Mouse (Mus musculus) liver, embryonic 14.5 days (tissue): ENCODE results near the gene Apobec2. TPM values are rescaled to one million over a fixed set of nuclear protein-coding genes. Genes with fewer than 3 reads are reported as not detected.

ENCODE experiments used
- ATAC-seq: fragments of 200-750 bp; cut with Nextera tagmentation; 2 replicates; pipeline ENCODE4 v1.8.0; 2017; ENCODE audit warnings: moderate number of reproducible peaks, mild to moderate bottlenecking, moderate library complexity; ENCODE audit not compliant: insufficient read depth
- DNase-seq, 3 experiments: peaks; one replicate each; pipeline ENCODE4 v3.0.0-alpha.2; 2012 to 2013; ENCODE audit warnings: low read depth in 3 of 3, low spot score in 3 of 3
- H3K27ac ChIP-seq: fragments of 300-500 bp; sonication (generic); 2 replicates; pipeline ENCODE4 v1.5.1; 2014; ENCODE audit warnings: moderate library complexity, mild to moderate bottlenecking, control low read depth, inconsistent platforms
- H3K27me3 ChIP-seq: fragments of 300-500 bp; sonication (generic); 2 replicates; pipeline ENCODE4 v1.6.1; 2014; ENCODE audit warnings: mild to moderate bottlenecking, low read length, moderate library complexity; ENCODE audit not compliant: control insufficient read depth, insufficient read depth
- H3K36me3 ChIP-seq: fragments of 300-500 bp; sonication (generic); replicated peaks from 2 replicates; pipeline ENCODE4 v1.6.1; 2014; ENCODE audit warnings: low read depth; ENCODE audit not compliant: control insufficient read depth, insufficient read depth
- H3K4me1 ChIP-seq, 2 experiments: fragments of 200-500 bp in 1 of 2; fragments of 300-500 bp in 1 of 2; sonication (generic) in 1 of 2; replicated peaks; 2 replicates each; pipeline ENCODE4 v1.6.1; 2012 to 2014; ENCODE audit warnings: antibody characterized with exemption in 1 of 2, inconsistent platforms in 1 of 2, low read length in 1 of 2; ENCODE audit not compliant: control insufficient read depth in 2 of 2, insufficient read depth in 2 of 2
- H3K4me2 ChIP-seq: fragments of 300-500 bp; sonication (generic); 2 replicates; pipeline ENCODE4 v1.6.1; 2014; ENCODE audit warnings: low read depth, mild to moderate bottlenecking, control low read depth, moderate library complexity
- H3K4me3 ChIP-seq, 2 experiments: fragments of 200-500 bp in 1 of 2; fragments of 300-500 bp in 1 of 2; sonication (generic) in 1 of 2; 2 replicates each; pipeline ENCODE4 v1.5.1; 2012 to 2014; ENCODE audit warnings: low read depth in 2 of 2, low read length in 2 of 2, mild to moderate bottlenecking in 2 of 2, control low read depth in 1 of 2, inconsistent platforms in 1 of 2, moderate library complexity in 1 of 2; ENCODE audit not compliant: insufficient read depth in 1 of 2
- H3K9ac ChIP-seq: fragments of 300-500 bp; sonication (generic); replicated peaks from 2 replicates; pipeline ENCODE4 v1.6.1; 2014; ENCODE audit warnings: mild to moderate bottlenecking, control low read depth, moderate library complexity
- H3K9me3 ChIP-seq: fragments of 300-500 bp; sonication (generic); 2 replicates; pipeline ENCODE4 v1.6.1; 2016; ENCODE audit warnings: low read length, mixed read lengths; ENCODE audit not compliant: control insufficient read depth
- CTCF ChIP-seq: IDR thresholded peaks from 2 replicates; pipeline ENCODE4 v1.5.1; 2016; ENCODE audit warnings: antibody characterized with exemption, low read depth, control low read depth
- EP300 ChIP-seq: IDR thresholded peaks from 2 replicates; pipeline ENCODE4 v1.6.1; 2016; ENCODE audit warnings: antibody characterized with exemption, low read depth
- WGBS: fragments of 180-500 bp; shearing (Covaris S2); extraction: QIAGEN DNeasy Blood & Tissue Kit; methylation state at CpG from one replicate; pipeline ENCODE4 v1.1.7; 2014; ENCODE audit not compliant: insufficient replicate concordance; 5-methylcytosine and 5-hydroxymethylcytosine counted together
- polyA plus RNA-seq, 2 experiments: library from polyadenylated mRNA; depleted of rRNA in 1 of 2; stranded (reverse) in 1 of 2; unstranded in 1 of 2; fragments of >200 nt; fragmentation: Nextera tagmentation in 1 of 2; extraction: Ambion mirVana in 1 of 2; gene quantifications; 2 replicates each; pipeline versions ENCODE4 v1.2.1 to v1.2.3; 2012 to 2014

Apobec2 gene
- polyA plus RNA-seq, 2 experiments, result 0.27 to 0.36 TPM

GRCm38 (mm10) chr17:48388666-48389065 lies 44.1 kb downstream of the Apobec2 start:
- Histone ChIP-seq H3K36me3 (peaks cover 72% of the 10 kb centered on the region), H3K27ac (no peak overlapping the region), H3K27me3 (no peaks in the 10 kb centered on the region), H3K4me1 (peaks cover 0 to 4% of the 10 kb centered on the region in 2 experiments; a peak in 1 of 4 replicates), H3K9ac (no peak overlapping the region), H3K9me3 (no peaks in the 10 kb centered on the region), H3K4me2 (no peak overlapping the region), H3K4me3 (no peak overlapping the region)
- DNase-seq, result no peak
- ATAC-seq, result no peak
- TF ChIP-seq EP300, result no peak
- TF ChIP-seq CTCF, result no peak
- WGBS, result 77% methylated on average over 2 of the region's 2 CpGs

GRCm38 (mm10) chr17:48385786-48386461 lies 46.8 kb downstream of the Apobec2 start:
- no peaks in the 10 kb centered on the region for H3K9me3 ChIP-seq
- no peak overlapping the region for H3K4me2 ChIP-seq
- H3K4me1 ChIP-seq, result peaks cover 0 to 4% of the 10 kb centered on the region in 2 experiments; a peak in 1 of 4 replicates
- no peak overlapping the region for H3K4me3 ChIP-seq
- peaks cover 45% of the 10 kb centered on the region for H3K36me3 ChIP-seq
- no peak for DNase-seq
- no peak for TF ChIP-seq EP300
- TF ChIP-seq CTCF, result no peak
- no peaks in the 10 kb centered on the region for H3K27me3 ChIP-seq
- no peak overlapping the region for H3K27ac ChIP-seq
- WGBS, result 18% methylated on average over 2 of the region's 2 CpGs
- no peak for ATAC-seq
- no peak overlapping the region for H3K9ac ChIP-seq

- H3K27me3 ChIP-seq, result no peaks in the 10 kb centered on the region
- no peak for ATAC-seq
Observed at GRCm38 (mm10) chr17:48379050-48379449, 53.7 kb downstream of the Apobec2 start.

GRCm38 (mm10) chr17:48376102-48376501 lies 56.6 kb downstream of the Apobec2 start:
- ATAC-seq, result no peak
- Histone ChIP-seq H3K27ac (no peak overlapping the region), H3K36me3 (no peaks in the 10 kb centered on the region), H3K4me1 (no peaks in the 10 kb centered on the region), H3K9ac (no peak overlapping the region), H3K4me2 (no peak overlapping the region), H3K27me3 (no peaks in the 10 kb centered on the region), H3K9me3 (no peaks in the 10 kb centered on the region), H3K4me3 (no peak overlapping the region)
- TF ChIP-seq EP300 (no peak), CTCF (no peak)
- no peak for DNase-seq
- WGBS, result 63% methylated on average over 1 of the region's 1 CpGs

More at GRCm38 (mm10) chr17:48379050-48379449, 53.7 kb downstream of the Apobec2 start:
- TF ChIP-seq CTCF, result no peak
- TF ChIP-seq EP300, result no peak
- no peak for DNase-seq
- Histone ChIP-seq H3K9me3 (no peaks in the 10 kb centered on the region), H3K4me3 (no peak overlapping the region), H3K9ac (no peak overlapping the region), H3K27ac (no peak overlapping the region), H3K4me2 (no peak overlapping the region), H3K4me1 (no peaks in the 10 kb centered on the region), H3K36me3 (no peaks in the 10 kb centered on the region)

- WGBS, result 74% methylated on average over 8 of the region's 8 CpGs
- Histone ChIP-seq H3K36me3 (no peaks in the 10 kb centered on the region), H3K4me3 (no peak overlapping the region), H3K4me1 (no peaks in the 10 kb centered on the region), H3K27ac (no peak overlapping the region), H3K4me2 (no peak overlapping the region), H3K27me3 (no peaks in the 10 kb centered on the region), H3K9me3 (no peaks in the 10 kb centered on the region), H3K9ac (no peak overlapping the region)
- DNase-seq (no peak), ATAC-seq (no peak)
- no peak for TF ChIP-seq CTCF
- no peak for TF ChIP-seq EP300
Observed at GRCm38 (mm10) chr17:48372987-48373386, 59.7 kb downstream of the Apobec2 start.
